Mouse (Mus musculus) ZHBTc4 (cell line): Measurements from ENCODE around the gene Sult3a2.
"Not testable (repeated sequence)": the region's sequence is repeated elsewhere in the genome, so short reads cannot be mapped to it uniquely, and the experiment has no call there.

Experiments used
- DNase-seq: peaks from one replicate; pipeline ENCODE4 v3.0.0-alpha.2; 2011; ENCODE audit warnings: low read depth, low spot score

Gene Sult3a2

DNA sequence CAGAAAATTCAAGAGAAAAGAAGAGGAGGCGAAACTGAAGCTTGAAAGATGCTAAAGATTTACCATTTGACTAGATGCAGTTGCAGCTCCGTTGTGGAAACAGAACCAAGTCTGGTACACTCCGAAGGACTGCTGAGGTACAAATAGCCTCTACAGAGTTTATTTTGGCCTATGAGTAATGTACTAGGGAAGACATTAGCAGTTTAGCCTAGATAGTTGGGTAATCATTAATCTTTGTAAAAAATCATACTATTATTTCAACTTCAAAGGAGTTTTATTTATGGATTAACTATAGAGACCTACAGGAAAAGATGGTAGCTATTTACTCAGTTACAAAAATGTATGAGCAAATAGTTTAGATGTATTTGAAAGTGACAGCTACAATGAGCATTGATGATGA is at the start of gene Sult3a2:
TSS of gene Sult3a2 (minus strand) at position 101 of the 400 bp plus-strand sequence.
- no peak for DNase-seq

- peak; percentile 1 for DNase-seq
These were observed 34.4 kb upstream of the Sult3a2 start for GRCm38 (mm10) chr10:33820892-33821291.

DNA sequence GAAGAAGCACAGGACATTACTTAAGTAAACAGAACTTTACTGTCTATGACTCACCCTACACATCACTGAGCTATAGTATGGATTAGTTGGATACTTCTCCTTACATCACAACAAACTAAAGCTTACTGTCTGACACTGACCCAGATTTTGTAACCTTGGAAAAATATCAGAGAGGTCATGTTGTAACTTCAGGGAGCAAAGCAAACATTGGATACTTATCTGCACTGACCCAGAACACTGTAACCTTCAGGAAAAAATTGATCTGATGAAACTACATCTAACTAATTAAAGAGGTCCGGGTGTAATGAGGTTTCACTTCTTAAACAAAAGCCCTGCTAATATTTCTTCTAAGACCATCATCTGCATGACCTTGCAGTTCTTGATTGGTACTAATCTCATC is 30.4 kb upstream of the Sult3a2 start:
- no peak for DNase-seq

- no peak for DNase-seq
These were observed 27.8 kb upstream of the Sult3a2 start for GRCm38 (mm10) chr10:33814266-33814665.

GRCm38 (mm10) chr10:33811807-33812206 is 25.3 kb upstream of the Sult3a2 start:
- DNase-seq: no peak

GRCm38 (mm10) chr10:33797221-33797949 is 10.9 kb upstream of the Sult3a2 start:
- DNase-seq: peak; percentile 93

DNA sequence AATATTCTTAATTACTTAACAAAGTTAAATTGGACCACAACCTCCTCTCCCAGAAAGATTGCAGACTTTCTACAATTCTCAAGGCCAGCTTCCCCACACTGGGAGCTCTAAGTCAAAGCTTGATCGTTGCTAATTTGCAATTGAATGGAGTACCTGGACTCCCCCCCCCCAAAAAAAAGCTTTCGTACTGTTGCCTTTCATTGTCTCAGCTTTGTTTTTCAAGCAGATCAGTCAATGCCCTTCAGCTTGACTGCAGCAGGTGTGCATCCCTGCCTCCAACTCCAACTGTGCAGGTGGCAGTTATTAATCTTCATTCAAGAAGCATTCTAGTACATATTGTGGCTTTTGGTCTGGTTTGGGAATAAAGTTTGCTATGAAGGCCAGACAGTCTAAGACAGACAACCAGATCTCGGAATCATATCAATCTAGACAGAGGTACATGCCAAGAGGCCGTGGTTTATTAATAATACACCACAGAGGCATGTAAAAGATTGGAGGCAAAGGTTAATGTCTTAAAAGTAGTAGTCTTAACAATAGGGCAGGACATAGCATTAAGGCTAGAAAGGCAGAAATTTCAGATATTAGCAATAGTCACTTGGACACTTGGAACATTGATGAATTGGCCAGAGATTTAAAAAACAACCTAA is 9.9 kb upstream of the Sult3a2 start:
- peak; percentile 88 for DNase-seq

- DNase-seq: peak; percentile 68
These were observed 5.7 kb upstream of the Sult3a2 start for GRCm38 (mm10) chr10:33792166-33792565.

DNA sequence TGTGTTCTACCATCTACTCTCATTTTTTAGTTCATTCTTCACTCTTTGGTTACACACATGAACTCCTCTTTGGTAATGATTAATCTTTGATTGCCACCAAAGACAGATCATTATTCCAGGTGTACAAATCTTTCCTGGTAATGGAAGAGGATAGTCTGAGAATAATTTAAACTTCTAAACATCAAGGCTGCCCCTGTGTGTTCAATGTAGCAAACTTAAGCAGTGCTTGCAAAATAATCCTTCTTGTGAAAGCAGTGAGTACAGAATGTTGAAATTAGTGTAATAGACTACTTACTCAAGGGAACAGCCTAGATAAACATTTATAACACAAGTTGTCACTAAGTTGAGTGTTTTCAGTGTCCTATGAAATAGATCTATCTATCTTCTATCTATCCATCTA is 1.0 kb upstream of the Sult3a2 start:
- no peak for DNase-seq

DNA sequence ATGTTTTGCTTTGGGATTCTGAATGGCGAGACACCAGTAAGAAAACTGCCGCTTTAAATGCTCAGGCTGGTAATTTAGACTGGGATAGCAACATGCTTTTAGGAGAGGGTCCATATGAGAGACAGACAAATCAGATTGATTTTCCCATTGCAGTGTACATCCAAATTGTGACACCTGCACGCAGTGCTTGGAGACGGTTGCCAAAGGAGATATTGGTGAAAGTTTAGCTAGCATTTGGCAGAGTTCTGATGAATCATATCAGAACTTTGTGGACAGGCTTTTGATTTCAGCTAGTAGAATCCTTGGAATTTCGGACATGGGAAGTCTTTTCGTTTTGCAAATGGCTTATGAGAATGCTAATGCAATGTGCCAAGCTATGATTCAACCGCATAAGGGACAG is 51.3 kb downstream of the Sult3a2 start:
- DNase-seq: not testable (repeated sequence)

- no peak for DNase-seq
These were observed 53.3 kb downstream of the Sult3a2 start for GRCm38 (mm10) chr10:33733241-33733640.

GRCm38 (mm10) chr10:33732409-33733185 is 53.9 kb downstream of the Sult3a2 start:
- no peak for DNase-seq

DNA sequence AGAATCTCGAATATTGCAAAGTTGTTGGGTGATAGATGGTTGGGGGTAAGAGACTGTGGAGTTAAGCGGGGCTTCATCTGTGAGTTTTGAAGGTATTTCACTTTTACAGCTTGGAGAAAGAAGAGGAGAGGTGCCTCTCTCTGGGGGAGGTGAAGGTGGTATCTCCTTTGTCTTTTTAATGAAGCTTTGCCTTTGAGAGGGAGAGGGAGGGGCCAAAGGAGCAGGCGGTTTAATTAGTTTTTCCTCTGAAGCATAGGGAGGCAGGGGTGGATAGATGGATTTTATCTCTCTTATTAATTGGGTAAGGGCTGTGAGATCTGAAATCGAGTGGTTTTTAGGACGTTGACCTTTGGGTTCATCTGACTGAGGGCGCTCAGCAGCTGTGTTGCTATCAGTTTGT is 62.7 kb downstream of the Sult3a2 start:
- DNase-seq: peak; percentile 10

GRCm38 (mm10) chr10:33721827-33722438 is 64.6 kb downstream of the Sult3a2 start:
- no peak for DNase-seq
